Mouse (Mus musculus) embryonic facial prominence, embryonic 11.5 days (tissue): ENCODE measurements around the gene 2310079G19Rik. TPM values are rescaled to one million over a fixed set of nuclear protein-coding genes. Genes with fewer than 3 reads are reported as not detected.
A peak's percentile ranks its signal among the peaks of the same experiment; 100 is the strongest.

Experiments used
- ATAC-seq: fragments of 200-750 bp; cut with Nextera tagmentation; replicated peaks from 2 replicates; pipeline ENCODE4 v1.8.0; 2017; ENCODE audit warnings: low read depth; ENCODE audit not compliant: insufficient number of reproducible peaks, low FRiP score, low TSS enrichment
- DNase-seq: peaks from one replicate; pipeline ENCODE4 v3.0.0-alpha.2; 2015; ENCODE audit warnings: low spot score
- H3K27ac ChIP-seq: fragments of 300-500 bp; sonication (generic); replicated peaks from 2 replicates; pipeline ENCODE4 v1.5.1; 2014; ENCODE audit warnings: mild to moderate bottlenecking, low read depth, low read length, control low read depth
- H3K27me3 ChIP-seq: fragments of 300-500 bp; sonication (generic); 2 replicates; pipeline ENCODE4 v1.6.1; 2014; ENCODE audit warnings: mild to moderate bottlenecking, low read length, moderate library complexity, mixed read lengths; ENCODE audit not compliant: control insufficient read depth, insufficient read depth
- H3K36me3 ChIP-seq: fragments of 300-500 bp; sonication (generic); replicated peaks from 2 replicates; pipeline ENCODE4 v1.6.1; 2014; ENCODE audit warnings: low read depth, mild to moderate bottlenecking, low read length, moderate library complexity, mixed read lengths; ENCODE audit not compliant: control insufficient read depth, insufficient read depth
- H3K4me1 ChIP-seq: fragments of 300-500 bp; sonication (generic); 2 replicates; pipeline ENCODE4 v1.6.1; 2014; ENCODE audit warnings: low read length, mixed read lengths; ENCODE audit not compliant: control insufficient read depth, insufficient read depth
- H3K4me2 ChIP-seq: fragments of 300-500 bp; sonication (generic); 2 replicates; pipeline ENCODE4 v1.6.1; 2014; ENCODE audit warnings: low read depth, mild to moderate bottlenecking, control low read depth, low read length, moderate library complexity
- H3K4me3 ChIP-seq: fragments of 300-500 bp; sonication (generic); 2 replicates; pipeline ENCODE4 v1.5.1; 2014; ENCODE audit warnings: low read depth, low read length, control low read depth
- H3K9ac ChIP-seq: fragments of 300-500 bp; sonication (generic); replicated peaks from 2 replicates; pipeline ENCODE4 v1.6.1; 2014; ENCODE audit warnings: mild to moderate bottlenecking, control low read depth, low read length
- H3K9me3 ChIP-seq: fragments of 300-500 bp; sonication (generic); replicated peaks from 2 replicates; pipeline ENCODE4 v1.6.1; 2016; ENCODE audit warnings: mild to moderate bottlenecking, low read length, inconsistent platforms, mixed read lengths; ENCODE audit not compliant: control insufficient read depth
- WGBS: fragments of 180-500 bp; shearing (Covaris S2); extraction: QIAGEN DNeasy Blood & Tissue Kit; methylation state at CpG from one replicate; pipeline ENCODE4 v1.1.7; 2014; 5-methylcytosine and 5-hydroxymethylcytosine counted together
- polyA plus RNA-seq: library from polyadenylated mRNA; unstranded; fragments of >200 nt; fragmentation: Nextera tagmentation; extraction: Ambion mirVana; gene quantifications from 2 replicates; pipeline ENCODE4 v1.2.1, GENCODE M21; 2014

The 2310079G19Rik gene
- polyA plus RNA-seq: not detected in 2 replicates

- no peak within 1 kb of the TSS for H3K9ac ChIP-seq
- no peaks in the 10 kb centered on the region for H3K27me3 ChIP-seq
- no peaks in the 10 kb centered on the region for H3K36me3 ChIP-seq
- H3K27ac ChIP-seq: no peak within 1 kb of the TSS
- ATAC-seq: no peak
- H3K4me3 ChIP-seq: no peak within 1 kb of the TSS
- no peak for DNase-seq
- 92% methylated on average over 4 of the region's 4 CpGs for WGBS
- H3K9me3 ChIP-seq: no peaks in the 10 kb centered on the region
- no peak within 1 kb of the TSS for H3K4me2 ChIP-seq
- no peaks in the 10 kb centered on the region for H3K4me1 ChIP-seq
These were observed at the start of gene 2310079G19Rik for GRCm38 (mm10) chr16:88627566-88627965. 2310079G19Rik (minus strand) TSS chr16:88627666.

GRCm38 (mm10) chr16:88671571-88671970, 44.1 kb upstream of the 2310079G19Rik start, which contains the start of gene Krtap27-1:
Krtap27-1 (minus strand) TSS chr16:88671671.
- Histone ChIP-seq H3K27me3 (no peaks in the 10 kb centered on the region), H3K9me3 (no peaks in the 10 kb centered on the region), H3K4me1 (no peaks in the 10 kb centered on the region), H3K27ac (no peak within 1 kb of the TSS), H3K36me3 (no peaks in the 10 kb centered on the region), H3K9ac (no peak within 1 kb of the TSS), H3K4me3 (no peak within 1 kb of the TSS), H3K4me2 (no peak within 1 kb of the TSS)
- ATAC-seq (no peak), DNase-seq (no peak)
- 93% methylated on average over 4 of the region's 4 CpGs for WGBS

- H3K27me3 ChIP-seq: no peaks in the 10 kb centered on the region
- no peak overlapping the region for H3K9ac ChIP-seq
- no peak overlapping the region for H3K4me3 ChIP-seq
- no peaks in the 10 kb centered on the region for H3K4me1 ChIP-seq
- no peak overlapping the region for H3K27ac ChIP-seq
- no peak overlapping the region for H3K4me2 ChIP-seq
- no peaks in the 10 kb centered on the region for H3K36me3 ChIP-seq
- 57% methylated on average over 1 of the region's 1 CpGs for WGBS
- no peak for ATAC-seq
- peak; percentile 12 for DNase-seq
- no peaks in the 10 kb centered on the region for H3K9me3 ChIP-seq
These were observed 30.0 kb upstream of the 2310079G19Rik start for GRCm38 (mm10) chr16:88657426-88657825.

GRCm38 (mm10) chr16:88651952-88652351, 24.5 kb upstream of the 2310079G19Rik start:
- ATAC-seq (no peak), DNase-seq (no peak)
- WGBS: 71% methylated on average over 2 of the region's 2 CpGs
- no peak overlapping the region for H3K27ac ChIP-seq
- no peak overlapping the region for H3K4me3 ChIP-seq
- H3K27me3 ChIP-seq: no peaks in the 10 kb centered on the region
- no peaks in the 10 kb centered on the region for H3K36me3 ChIP-seq
- no peak overlapping the region for H3K4me2 ChIP-seq
- H3K9ac ChIP-seq: no peak overlapping the region
- no peaks in the 10 kb centered on the region for H3K4me1 ChIP-seq
- no peaks in the 10 kb centered on the region for H3K9me3 ChIP-seq

GRCm38 (mm10) chr16:88651082-88651481, 23.6 kb upstream of the 2310079G19Rik start:
- 93% methylated on average over 1 of the region's 1 CpGs for WGBS

DNA sequence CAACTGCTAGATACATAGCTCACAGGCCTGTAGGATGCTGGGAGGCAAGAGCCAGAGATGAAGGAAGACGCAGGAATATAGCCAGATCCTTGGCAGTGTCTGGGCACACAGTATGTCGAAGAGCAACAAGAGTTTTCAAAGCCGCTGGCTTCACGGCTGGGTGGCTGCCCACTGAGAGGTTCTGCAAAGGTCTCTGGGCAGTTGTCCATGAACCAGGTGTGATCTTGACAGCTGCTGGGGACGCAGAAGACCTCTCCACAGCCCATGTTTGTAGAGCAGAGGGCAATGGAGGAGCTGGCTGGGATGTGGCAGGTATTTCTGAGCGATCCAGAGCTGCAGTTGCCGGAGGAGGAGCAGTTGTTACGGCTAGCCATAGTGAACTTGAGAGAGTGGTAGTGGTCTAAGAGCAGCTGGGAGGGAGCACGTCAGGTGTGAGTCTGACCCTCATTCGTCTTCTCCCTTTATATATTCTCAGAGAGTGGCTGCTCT, 19.9 kb upstream of the 2310079G19Rik start, which contains the start of gene Krtap26-1:
Gene Krtap26-1, minus strand, starts transcription at position 439 of the 489 bp plus-strand sequence.
- Histone ChIP-seq H3K4me3 (no peak within 1 kb of the TSS), H3K27ac (no peak within 1 kb of the TSS)

More at GRCm38 (mm10) chr16:88651082-88651481, 23.6 kb upstream of the 2310079G19Rik start:
- no peaks in the 10 kb centered on the region for H3K9me3 ChIP-seq
- H3K4me1 ChIP-seq: no peaks in the 10 kb centered on the region
- H3K27me3 ChIP-seq: no peaks in the 10 kb centered on the region
- no peak overlapping the region for H3K27ac ChIP-seq
- no peak overlapping the region for H3K9ac ChIP-seq
- H3K4me2 ChIP-seq: no peak overlapping the region
- no peak for DNase-seq
- ATAC-seq: no peak
- no peaks in the 10 kb centered on the region for H3K36me3 ChIP-seq
- H3K4me3 ChIP-seq: no peak overlapping the region

GRCm38 (mm10) chr16:88646366-88647111, 19.1 kb upstream of the 2310079G19Rik start:
- WGBS: 89% methylated on average over 8 of the region's 8 CpGs
- Histone ChIP-seq H3K27ac (no peak overlapping the region), H3K4me1 (no peaks in the 10 kb centered on the region), H3K4me3 (no peak overlapping the region), H3K36me3 (no peaks in the 10 kb centered on the region), H3K9me3 (no peaks in the 10 kb centered on the region), H3K27me3 (no peaks in the 10 kb centered on the region), H3K4me2 (no peak overlapping the region), H3K9ac (no peak overlapping the region)
- DNase-seq (no peak), ATAC-seq (no peak)

More for the DNA sequence above, 19.9 kb upstream of the 2310079G19Rik start, which contains the start of gene Krtap26-1:
- 91% methylated on average over 10 of the region's 10 CpGs for WGBS
- Histone ChIP-seq H3K36me3 (no peaks in the 10 kb centered on the region), H3K27me3 (no peaks in the 10 kb centered on the region), H3K4me2 (no peak within 1 kb of the TSS), H3K4me1 (no peaks in the 10 kb centered on the region), H3K9ac (no peak within 1 kb of the TSS), H3K9me3 (no peaks in the 10 kb centered on the region)
- DNase-seq: no peak
- ATAC-seq: no peak

DNA sequence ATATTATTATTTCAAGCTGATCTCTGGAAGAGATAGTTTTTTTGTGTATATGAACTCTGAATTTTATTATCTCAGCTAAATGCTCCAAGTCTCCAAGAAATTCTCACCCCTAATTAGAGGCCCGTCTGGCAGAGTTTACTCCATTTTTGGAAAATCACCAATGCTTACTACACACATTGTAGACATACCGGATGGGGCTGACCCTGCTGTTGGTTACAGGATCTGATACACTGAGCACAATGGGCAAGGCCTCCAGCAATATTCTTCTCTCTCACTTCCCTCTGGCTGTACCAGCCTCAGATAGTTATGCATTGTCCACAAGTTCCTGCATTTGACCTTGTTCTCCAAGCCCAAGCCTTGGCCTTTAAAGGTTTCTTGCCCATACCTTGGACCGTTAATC, 12.6 kb upstream of the 2310079G19Rik start:
- Histone ChIP-seq H3K36me3 (no peaks in the 10 kb centered on the region), H3K4me1 (no peaks in the 10 kb centered on the region), H3K9me3 (no peaks in the 10 kb centered on the region), H3K4me3 (no peak overlapping the region), H3K27me3 (no peaks in the 10 kb centered on the region), H3K9ac (no peak overlapping the region), H3K27ac (no peak overlapping the region), H3K4me2 (no peak overlapping the region)
- 78% methylated on average over 3 of the region's 3 CpGs for WGBS
- DNase-seq (no peak), ATAC-seq (no peak)
